Mouse (Mus musculus) hindbrain, embryonic 13.5 days (tissue): Measurements from ENCODE around the gene Cxadr. TPM values are rescaled to one million over a fixed set of nuclear protein-coding genes. Genes with fewer than 3 reads are reported as not detected.

ENCODE experiments used
- ATAC-seq: fragments of 200-750 bp; cut with Nextera tagmentation; 2 replicates; pipeline ENCODE4 v1.8.0; 2017; ENCODE audit warnings: moderate TSS enrichment; ENCODE audit not compliant: low FRiP score
- H3K27ac ChIP-seq: fragments of 300-500 bp; sonication (generic); 2 replicates; pipeline ENCODE4 v1.5.1; 2015; ENCODE audit warnings: inconsistent platforms, mild to moderate bottlenecking, moderate library complexity
- H3K27me3 ChIP-seq: fragments of 300-500 bp; sonication (generic); 2 replicates; pipeline ENCODE4 v1.6.1; 2015; ENCODE audit warnings: mild to moderate bottlenecking, inconsistent platforms
- H3K36me3 ChIP-seq: fragments of 300-500 bp; sonication (generic); 2 replicates; pipeline ENCODE4 v1.6.1; 2015; ENCODE audit warnings: mild to moderate bottlenecking, inconsistent platforms
- H3K4me1 ChIP-seq: fragments of 300-500 bp; sonication (generic); replicated peaks from 2 replicates; pipeline ENCODE4 v1.6.1; 2015; ENCODE audit warnings: inconsistent platforms
- H3K4me2 ChIP-seq: fragments of 300-500 bp; sonication (generic); 2 replicates; pipeline ENCODE4 v1.6.1; 2015; ENCODE audit warnings: inconsistent platforms, mild to moderate bottlenecking, moderate library complexity
- H3K4me3 ChIP-seq: fragments of 300-500 bp; sonication (generic); 2 replicates; pipeline ENCODE4 v1.5.1; 2015; ENCODE audit warnings: mild to moderate bottlenecking, inconsistent platforms
- H3K9ac ChIP-seq: fragments of 300-500 bp; sonication (generic); 2 replicates; pipeline ENCODE4 v1.6.1; 2015; ENCODE audit warnings: mild to moderate bottlenecking, inconsistent platforms
- H3K9me3 ChIP-seq: fragments of 300-500 bp; sonication (generic); 2 replicates; pipeline ENCODE4 v1.6.1; 2016; ENCODE audit warnings: inconsistent platforms
- WGBS: fragments of 180-500 bp; shearing (Covaris S2); methylation state at CpG from one replicate; pipeline ENCODE4 v1.1.7; 2015; 5-methylcytosine and 5-hydroxymethylcytosine counted together
- polyA plus RNA-seq: library from polyadenylated mRNA; unstranded; fragments of >200 nt; fragmentation: Nextera tagmentation; extraction: Ambion mirVana; gene quantifications from 2 replicates; pipeline ENCODE4 v1.2.1, GENCODE M21; 2015

Cxadr gene
- polyA plus RNA-seq = 129 and 131 TPM in 2 replicates

GRCm38 (mm10) chr16:78301183-78301830, at the start of gene Cxadr:
Cxadr (plus strand) TSS chr16:78301489.
- ATAC-seq = peak; percentile 94
- peak within 1 kb of the TSS; percentile 69 for H3K4me2 ChIP-seq
- under 1% methylated on average over 34 of the region's 34 CpGs for WGBS
- peak within 1 kb of the TSS; percentile 93 for H3K4me3 ChIP-seq
- H3K27ac ChIP-seq = peak within 1 kb of the TSS; percentile 98
- H3K9me3 ChIP-seq = no peaks in the 10 kb centered on the region
- H3K4me1 ChIP-seq = peaks cover 41% of the 10 kb centered on the region
- no peaks in the 10 kb centered on the region for H3K36me3 ChIP-seq
- H3K9ac ChIP-seq = peak within 1 kb of the TSS; percentile 97
- no peaks in the 10 kb centered on the region for H3K27me3 ChIP-seq

- H3K27ac ChIP-seq = no peak overlapping the region
- H3K4me3 ChIP-seq = no peak overlapping the region
- no peaks in the 10 kb centered on the region for H3K9me3 ChIP-seq
- no peaks in the 10 kb centered on the region for H3K4me1 ChIP-seq
- H3K36me3 ChIP-seq = no peaks in the 10 kb centered on the region
- H3K27me3 ChIP-seq = 0 out of 2 replicates have a peak, but pooled peaks cover 2% of the 10 kb centered on the region
- 84% methylated on average over 4 of the region's 4 CpGs for WGBS
- H3K9ac ChIP-seq = no peak overlapping the region
- ATAC-seq = no peak
- H3K4me2 ChIP-seq = no peak overlapping the region
Observed at GRCm38 (mm10) chr16:78258989-78259388, 42.3 kb upstream of the Cxadr start.

GRCm38 (mm10) chr16:78260070-78260879, 41.0 kb upstream of the Cxadr start:
- peaks cover 11% of the 10 kb centered on the region for H3K4me1 ChIP-seq
- no peak overlapping the region for H3K9ac ChIP-seq
- H3K27ac ChIP-seq = no peak overlapping the region
- no peak overlapping the region for H3K4me2 ChIP-seq
- H3K27me3 ChIP-seq = 0 out of 2 replicates have a peak, but pooled peaks cover 2% of the 10 kb centered on the region
- no peaks in the 10 kb centered on the region for H3K9me3 ChIP-seq
- H3K36me3 ChIP-seq = no peaks in the 10 kb centered on the region
- no peak for ATAC-seq
- H3K4me3 ChIP-seq = no peak overlapping the region
- 83% methylated on average over 10 of the region's 10 CpGs for WGBS

GRCm38 (mm10) chr16:78261520-78261919, 39.8 kb upstream of the Cxadr start:
- WGBS = 79% methylated on average over 3 of the region's 3 CpGs

GRCm38 (mm10) chr16:78264442-78265150, 36.7 kb upstream of the Cxadr start:
- Histone ChIP-seq H3K36me3 (no peaks in the 10 kb centered on the region), H3K27me3 (0 out of 2 replicates have a peak, but pooled peaks cover 2% of the 10 kb centered on the region), H3K9me3 (no peaks in the 10 kb centered on the region), H3K9ac (0 out of 2 replicates have a peak overlapping the region, but pooled peaks have one; percentile 43), H3K4me2 (peak overlapping the region; percentile 56), H3K27ac (peak overlapping the region; percentile 64), H3K4me1 (peaks cover 17% of the 10 kb centered on the region), H3K4me3 (peak overlapping the region; percentile 37)
- 11% methylated on average over 16 of the region's 16 CpGs for WGBS
- peak; percentile 57; the same call in 1 of the 2 replicates for ATAC-seq

More at GRCm38 (mm10) chr16:78261520-78261919, 39.8 kb upstream of the Cxadr start:
- Histone ChIP-seq H3K4me3 (no peak overlapping the region), H3K4me1 (peaks cover 17% of the 10 kb centered on the region), H3K9ac (no peak overlapping the region), H3K36me3 (no peaks in the 10 kb centered on the region), H3K9me3 (no peaks in the 10 kb centered on the region), H3K4me2 (no peak overlapping the region), H3K27ac (no peak overlapping the region), H3K27me3 (0 out of 2 replicates have a peak, but pooled peaks cover 2% of the 10 kb centered on the region)
- no peak for ATAC-seq

- H3K9ac ChIP-seq = 0 out of 2 replicates have a peak overlapping the region, but pooled peaks have one; percentile 43
- no peaks in the 10 kb centered on the region for H3K36me3 ChIP-seq
- peak; percentile 61; the same call in 1 of the 2 replicates for ATAC-seq
- H3K4me3 ChIP-seq = peak overlapping the region; percentile 37
- 1% methylated on average over 7 of the region's 7 CpGs for WGBS
- 0 out of 2 replicates have a peak, but pooled peaks cover 2% of the 10 kb centered on the region for H3K27me3 ChIP-seq
- H3K4me2 ChIP-seq = peak overlapping the region; percentile 56
- peaks cover 17% of the 10 kb centered on the region for H3K4me1 ChIP-seq
- H3K27ac ChIP-seq = peak overlapping the region; percentile 64; the same call in 1 of the 2 replicates
- H3K9me3 ChIP-seq = no peaks in the 10 kb centered on the region
Observed at GRCm38 (mm10) chr16:78265151-78265590, 36.1 kb upstream of the Cxadr start.

GRCm38 (mm10) chr16:78265826-78266225, 35.5 kb upstream of the Cxadr start:
- no peak overlapping the region for H3K4me3 ChIP-seq
- H3K4me2 ChIP-seq = no peak overlapping the region

GRCm38 (mm10) chr16:78267453-78267852, 33.8 kb upstream of the Cxadr start:
- no peak for ATAC-seq
- H3K27ac ChIP-seq = no peak overlapping the region

More at GRCm38 (mm10) chr16:78265826-78266225, 35.5 kb upstream of the Cxadr start:
- no peak overlapping the region for H3K27ac ChIP-seq
- H3K36me3 ChIP-seq = no peaks in the 10 kb centered on the region
- H3K9me3 ChIP-seq = no peaks in the 10 kb centered on the region
- no peaks in the 10 kb centered on the region for H3K27me3 ChIP-seq
- no peak for ATAC-seq
- no peak overlapping the region for H3K9ac ChIP-seq
- WGBS = 46% methylated on average over 11 of the region's 11 CpGs
- peaks cover 17% of the 10 kb centered on the region for H3K4me1 ChIP-seq

GRCm38 (mm10) chr16:78268167-78268566, 33.1 kb upstream of the Cxadr start:
- Histone ChIP-seq H3K27me3 (no peaks in the 10 kb centered on the region), H3K4me2 (no peak overlapping the region), H3K4me3 (no peak overlapping the region), H3K9ac (no peak overlapping the region), H3K36me3 (no peaks in the 10 kb centered on the region), H3K4me1 (peaks cover 17% of the 10 kb centered on the region), H3K27ac (no peak overlapping the region), H3K9me3 (no peaks in the 10 kb centered on the region)
- ATAC-seq = no peak
- WGBS = 85% methylated on average over 3 of the region's 3 CpGs

More at GRCm38 (mm10) chr16:78267453-78267852, 33.8 kb upstream of the Cxadr start:
- no peaks in the 10 kb centered on the region for H3K9me3 ChIP-seq
- H3K4me3 ChIP-seq = no peak overlapping the region
- no peak overlapping the region for H3K4me2 ChIP-seq
- H3K9ac ChIP-seq = no peak overlapping the region
- H3K4me1 ChIP-seq = peaks cover 17% of the 10 kb centered on the region
- no peaks in the 10 kb centered on the region for H3K27me3 ChIP-seq
- H3K36me3 ChIP-seq = no peaks in the 10 kb centered on the region

- Histone ChIP-seq H3K36me3 (no peaks in the 10 kb centered on the region), H3K9ac (no peak overlapping the region), H3K4me2 (no peak overlapping the region), H3K27ac (no peak overlapping the region), H3K4me1 (no peaks in the 10 kb centered on the region), H3K9me3 (no peaks in the 10 kb centered on the region), H3K4me3 (no peak overlapping the region), H3K27me3 (no peaks in the 10 kb centered on the region)
- 77% methylated on average over 9 of the region's 9 CpGs for WGBS
- no peak for ATAC-seq
Observed at GRCm38 (mm10) chr16:78274825-78275455, 26.3 kb upstream of the Cxadr start.

- ATAC-seq = no peak
- no peaks in the 10 kb centered on the region for H3K9me3 ChIP-seq
- no peak overlapping the region for H3K4me3 ChIP-seq
- no peaks in the 10 kb centered on the region for H3K36me3 ChIP-seq
- H3K9ac ChIP-seq = no peak overlapping the region
- H3K27ac ChIP-seq = no peak overlapping the region
- H3K4me2 ChIP-seq = no peak overlapping the region
- no peaks in the 10 kb centered on the region for H3K27me3 ChIP-seq
- H3K4me1 ChIP-seq = no peaks in the 10 kb centered on the region
- WGBS = 62% methylated on average over 4 of the region's 4 CpGs
Observed at GRCm38 (mm10) chr16:78277567-78277966, 23.7 kb upstream of the Cxadr start.
